Mouse (Mus musculus) E14TG2a.4 (cell line): ENCODE data around the gene Cdhr5.
A peak's percentile ranks its signal among the peaks of the same experiment; 100 is the strongest.

Experiments used
- CTCF ChIP-seq: conservative IDR thresholded peaks from 2 replicates; pipeline ENCODE4 v1.5.1; 2014; ENCODE audit warnings: low read length
- POU5F1 ChIP-seq: IDR thresholded peaks from 2 replicates; pipeline ENCODE4 v1.6.1; 2014; ENCODE audit warnings: low read length, borderline replicate concordance

- TF ChIP-seq CTCF (peak; percentile 25), POU5F1 (no peak)
Measured at GRCm38 (mm10) chr7:141264761-141265410, 11.7 kb downstream of the Cdhr5 start.
